Mouse (Mus musculus): ENCODE results near the gene Pde6g. TPM values are rescaled to one million over a fixed set of nuclear protein-coding genes. Genes with fewer than 3 reads are reported as not detected.

Pde6g gene
- polyA plus RNA-seq, 1 experiment = not detected

DNA sequence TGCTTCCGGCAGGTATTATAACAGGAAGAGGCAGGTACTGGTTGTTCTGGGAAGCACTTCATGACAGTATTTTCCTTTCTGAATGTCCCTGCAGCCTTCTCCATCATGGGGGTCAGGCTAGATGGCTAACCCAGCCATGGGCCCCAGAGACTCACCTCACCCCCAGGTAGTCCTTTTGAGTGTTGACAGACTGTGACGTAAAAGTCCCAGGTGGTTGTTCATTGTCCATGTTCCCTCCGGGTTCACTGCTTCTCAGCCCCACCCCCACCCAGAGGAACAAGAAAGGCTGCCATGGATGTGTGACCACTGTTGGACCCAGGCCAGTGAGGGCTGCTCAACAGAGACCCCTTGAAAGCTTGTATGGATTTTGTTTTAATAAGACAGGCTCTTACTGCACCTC is 40.1 kb upstream of the Pde6g start:
- no peak overlapping the region for H3K4me3 ChIP-seq (replicated peaks; ENCODE audit: control insufficient read depth, low read depth, low read length)
- no peak for TF ChIP-seq POLR2A (IDR thresholded peaks at IDR 0.05; ENCODE audit: borderline replicate concordance, control insufficient read depth, low read depth, low read length)
- TF ChIP-seq CTCF (IDR thresholded peaks at IDR 0.05; ENCODE audit: control insufficient read depth, insufficient read depth, low read length) = no peak
- peaks cover 3% of the 10 kb centered on the region; the same call in 1 of the 2 replicates for H3K4me1 ChIP-seq (ENCODE audit: control insufficient read depth, insufficient read depth, low read length)
- H3K27ac ChIP-seq (ENCODE audit: control insufficient read depth, insufficient read depth, low read depth, low read length, poor library complexity) = no peak overlapping the region
- WGBS = 68% methylated on average over 3 of the region's 3 CpGs

GRCm38 (mm10) chr11:120492878-120493203 is 39.5 kb upstream of the Pde6g start:
- Histone ChIP-seq H3K4me1 (ENCODE audit: control insufficient read depth, insufficient read depth, low read length) (peaks cover 3% of the 10 kb centered on the region; the same call in 1 of the 2 replicates), H3K27ac (ENCODE audit: control insufficient read depth, insufficient read depth, low read depth, low read length, poor library complexity) (no peak overlapping the region), H3K4me3 (replicated peaks; ENCODE audit: control insufficient read depth, low read depth, low read length) (no peak overlapping the region)
- TF ChIP-seq CTCF (IDR thresholded peaks at IDR 0.05; ENCODE audit: control insufficient read depth, insufficient read depth, low read length) (no peak), POLR2A (IDR thresholded peaks at IDR 0.05; ENCODE audit: borderline replicate concordance, control insufficient read depth, low read depth, low read length) (no peak)
- WGBS = 36% methylated on average over 3 of the region's 3 CpGs

GRCm38 (mm10) chr11:120492024-120492877 is 39.0 kb upstream of the Pde6g start:
- H3K27ac ChIP-seq (ENCODE audit: control insufficient read depth, insufficient read depth, low read depth, low read length, poor library complexity) = peak overlapping the region; percentile 70; the same call in 1 of the 2 replicates
- peak; percentile 46; the same call in 1 of the 2 replicates for TF ChIP-seq CTCF (IDR thresholded peaks at IDR 0.05; ENCODE audit: control insufficient read depth, insufficient read depth, low read length)
- no peak for TF ChIP-seq POLR2A (IDR thresholded peaks at IDR 0.05; ENCODE audit: borderline replicate concordance, control insufficient read depth, low read depth, low read length)
- WGBS = under 1% methylated on average over 48 of the region's 48 CpGs
- H3K4me1 ChIP-seq (ENCODE audit: control insufficient read depth, insufficient read depth, low read length) = peaks cover 3% of the 10 kb centered on the region; the same call in 1 of the 2 replicates
- H3K4me3 ChIP-seq (replicated peaks; ENCODE audit: control insufficient read depth, low read depth, low read length) = peak overlapping the region; percentile 93

DNA sequence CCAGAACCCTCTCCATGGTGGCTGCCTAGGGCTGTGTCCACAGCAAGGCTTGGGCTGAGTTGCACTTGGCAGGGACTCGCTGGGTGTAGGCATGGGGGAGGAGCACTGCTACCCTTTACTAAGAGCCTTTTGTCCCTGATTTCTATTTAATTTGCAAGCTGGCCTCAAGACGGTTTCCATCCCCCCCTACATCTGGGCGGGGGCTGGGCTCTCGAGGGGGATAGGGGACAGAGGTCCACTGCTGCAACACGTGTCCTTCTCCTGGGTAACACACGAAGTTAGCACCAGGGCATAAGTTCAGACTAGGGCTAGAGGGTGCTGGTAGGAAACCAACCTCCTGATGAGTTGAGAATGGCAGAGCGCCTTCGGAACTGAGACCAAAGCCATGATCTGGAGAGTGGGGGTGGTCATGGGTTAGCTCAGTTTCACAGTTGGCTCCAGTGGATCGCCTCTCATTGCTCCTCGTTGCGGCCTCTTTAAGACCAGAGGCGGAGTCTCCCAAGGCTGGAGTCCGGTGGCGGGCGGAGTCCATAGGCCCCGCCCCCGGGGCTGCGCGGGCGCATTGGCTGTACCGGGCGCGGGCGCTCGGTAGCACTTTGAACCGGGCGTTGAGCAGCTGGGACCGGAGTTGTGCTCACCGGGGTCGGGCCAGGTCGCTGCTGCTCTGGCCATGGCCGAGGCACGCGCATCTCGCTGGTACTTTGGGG is 38.2 kb upstream of the Pde6g start, which contains the start of gene Slc25a10:
Slc25a10 (plus strand) TSS at position 524 of the 707 bp plus-strand sequence.
- H3K4me3 ChIP-seq (replicated peaks; ENCODE audit: control insufficient read depth, low read depth, low read length) = peak within 1 kb of the TSS; percentile 93
- TF ChIP-seq CTCF (IDR thresholded peaks at IDR 0.05; ENCODE audit: control insufficient read depth, insufficient read depth, low read length) (no peak), POLR2A (IDR thresholded peaks at IDR 0.05; ENCODE audit: borderline replicate concordance, control insufficient read depth, low read depth, low read length) (peak; percentile 77)
- H3K27ac ChIP-seq (ENCODE audit: control insufficient read depth, insufficient read depth, low read depth, low read length, poor library complexity) = peak within 1 kb of the TSS; percentile 70; the same call in 1 of the 2 replicates
- under 1% methylated on average over 35 of the region's 35 CpGs for WGBS
- peaks cover 3% of the 10 kb centered on the region; the same call in 1 of the 2 replicates for H3K4me1 ChIP-seq (ENCODE audit: control insufficient read depth, insufficient read depth, low read length)

GRCm38 (mm10) chr11:120490291-120491046 is 37.2 kb upstream of the Pde6g start:
- no peak overlapping the region for H3K27ac ChIP-seq (ENCODE audit: control insufficient read depth, insufficient read depth, low read depth, low read length, poor library complexity)
- no peak for TF ChIP-seq POLR2A (IDR thresholded peaks at IDR 0.05; ENCODE audit: borderline replicate concordance, control insufficient read depth, low read depth, low read length)
- no peak for TF ChIP-seq CTCF (IDR thresholded peaks at IDR 0.05; ENCODE audit: control insufficient read depth, insufficient read depth, low read length)
- WGBS = 32% methylated on average over 4 of the region's 4 CpGs
- H3K4me1 ChIP-seq (ENCODE audit: control insufficient read depth, insufficient read depth, low read length) = peaks cover 3% of the 10 kb centered on the region; the same call in 1 of the 2 replicates
- no peak overlapping the region for H3K4me3 ChIP-seq (replicated peaks; ENCODE audit: control insufficient read depth, low read depth, low read length)

GRCm38 (mm10) chr11:120489054-120489761 is 35.9 kb upstream of the Pde6g start:
- 55% methylated on average over 4 of the region's 4 CpGs for WGBS
- Histone ChIP-seq H3K4me3 (replicated peaks; ENCODE audit: control insufficient read depth, low read depth, low read length) (no peak overlapping the region), H3K27ac (ENCODE audit: control insufficient read depth, insufficient read depth, low read depth, low read length, poor library complexity) (no peak overlapping the region), H3K4me1 (ENCODE audit: control insufficient read depth, insufficient read depth, low read length) (peaks cover 3% of the 10 kb centered on the region; the same call in 1 of the 2 replicates)
- peak; percentile 88 for TF ChIP-seq CTCF (IDR thresholded peaks at IDR 0.05; ENCODE audit: control insufficient read depth, insufficient read depth, low read length)
- no peak for TF ChIP-seq POLR2A (IDR thresholded peaks at IDR 0.05; ENCODE audit: borderline replicate concordance, control insufficient read depth, low read depth, low read length)

DNA sequence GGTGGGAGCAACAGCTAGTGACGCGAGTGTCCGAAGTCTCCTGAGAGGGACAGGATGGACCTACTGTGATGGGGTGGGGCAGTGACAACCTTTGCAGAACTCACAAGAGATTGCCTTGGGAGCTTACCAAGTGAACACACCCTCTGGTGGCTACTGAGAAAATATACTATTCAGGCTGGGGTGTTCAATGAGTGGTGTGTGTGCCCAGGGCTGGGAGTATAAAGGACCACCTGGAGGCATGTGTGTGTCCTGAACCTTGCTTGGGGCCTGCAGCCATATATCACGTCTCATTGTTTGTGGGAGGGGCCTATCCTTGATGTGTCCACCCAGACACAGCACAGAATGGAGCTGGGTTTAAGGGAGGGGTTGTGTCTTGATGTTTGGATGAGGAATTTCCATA is 35.2 kb upstream of the Pde6g start:
- H3K4me3 ChIP-seq (replicated peaks; ENCODE audit: control insufficient read depth, low read depth, low read length) = no peak overlapping the region
- no peak overlapping the region for H3K27ac ChIP-seq (ENCODE audit: control insufficient read depth, insufficient read depth, low read depth, low read length, poor library complexity)
- TF ChIP-seq POLR2A (IDR thresholded peaks at IDR 0.05; ENCODE audit: borderline replicate concordance, control insufficient read depth, low read depth, low read length) (no peak), CTCF (IDR thresholded peaks at IDR 0.05; ENCODE audit: control insufficient read depth, insufficient read depth, low read length) (no peak)
- WGBS = 75% methylated on average over 4 of the region's 4 CpGs
- H3K4me1 ChIP-seq (ENCODE audit: control insufficient read depth, insufficient read depth, low read length) = peaks cover 3% of the 10 kb centered on the region; the same call in 1 of the 2 replicates

Data from bone marrow, adult 2 months (tissue).